Mouse (Mus musculus): ENCODE data around the gene Ccpg1os. TPM values are rescaled to one million over a fixed set of nuclear protein-coding genes. Genes with fewer than 3 reads are reported as not detected.

Ccpg1os gene
- polyA plus RNA-seq, 1 experiment = 0.69 TPM

DNA sequence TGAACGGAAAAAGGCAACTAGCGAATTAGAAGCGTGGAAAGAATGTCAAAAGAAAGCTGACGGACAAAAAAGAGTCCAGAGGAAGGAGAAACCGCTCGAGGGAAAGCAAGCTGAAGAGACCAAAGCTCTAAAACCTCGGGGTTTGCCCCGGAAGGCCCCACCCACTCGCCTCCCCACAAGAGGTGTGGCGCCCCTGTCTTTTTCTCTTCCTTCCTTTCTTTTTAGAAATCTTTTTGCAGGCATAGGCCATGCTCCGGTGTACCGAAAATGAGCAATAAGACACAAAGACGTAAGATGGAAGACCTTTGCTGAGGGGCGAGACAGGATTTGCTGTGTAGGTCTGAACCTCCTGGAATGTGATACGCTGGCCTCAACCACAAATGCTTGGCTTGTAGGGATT lies 23.2 kb downstream of the Ccpg1os start:
- H3K4me1 ChIP-seq = peaks cover 35% of the 10 kb centered on the region
- H3K9me3 ChIP-seq = no peaks in the 10 kb centered on the region
- H3K36me3 ChIP-seq (replicated peaks; ENCODE audit: low read length) = no peaks in the 10 kb centered on the region
- H3K27me3 ChIP-seq (replicated peaks) = peaks cover 9% of the 10 kb centered on the region
- TF ChIP-seq GATA1 (IDR thresholded peaks at IDR 0.05; ENCODE audit: borderline replicate concordance, low read length) (no peak), FLI1 (IDR thresholded peaks at IDR 0.05; ENCODE audit: low read length) (no peak)
- H3K4me3 ChIP-seq (replicated peaks) = peak overlapping the region; percentile 18

GRCm38 (mm10) chr9:72961346-72961745 lies 23.8 kb downstream of the Ccpg1os start:
- peaks cover 35% of the 10 kb centered on the region for H3K4me1 ChIP-seq
- no peaks in the 10 kb centered on the region for H3K9me3 ChIP-seq
- H3K4me3 ChIP-seq (replicated peaks) = peak overlapping the region; percentile 21
- TF ChIP-seq FLI1 (IDR thresholded peaks at IDR 0.05; ENCODE audit: low read length) = no peak
- peaks cover 9% of the 10 kb centered on the region for H3K27me3 ChIP-seq (replicated peaks)
- no peaks in the 10 kb centered on the region for H3K36me3 ChIP-seq (replicated peaks; ENCODE audit: low read length)

DNA sequence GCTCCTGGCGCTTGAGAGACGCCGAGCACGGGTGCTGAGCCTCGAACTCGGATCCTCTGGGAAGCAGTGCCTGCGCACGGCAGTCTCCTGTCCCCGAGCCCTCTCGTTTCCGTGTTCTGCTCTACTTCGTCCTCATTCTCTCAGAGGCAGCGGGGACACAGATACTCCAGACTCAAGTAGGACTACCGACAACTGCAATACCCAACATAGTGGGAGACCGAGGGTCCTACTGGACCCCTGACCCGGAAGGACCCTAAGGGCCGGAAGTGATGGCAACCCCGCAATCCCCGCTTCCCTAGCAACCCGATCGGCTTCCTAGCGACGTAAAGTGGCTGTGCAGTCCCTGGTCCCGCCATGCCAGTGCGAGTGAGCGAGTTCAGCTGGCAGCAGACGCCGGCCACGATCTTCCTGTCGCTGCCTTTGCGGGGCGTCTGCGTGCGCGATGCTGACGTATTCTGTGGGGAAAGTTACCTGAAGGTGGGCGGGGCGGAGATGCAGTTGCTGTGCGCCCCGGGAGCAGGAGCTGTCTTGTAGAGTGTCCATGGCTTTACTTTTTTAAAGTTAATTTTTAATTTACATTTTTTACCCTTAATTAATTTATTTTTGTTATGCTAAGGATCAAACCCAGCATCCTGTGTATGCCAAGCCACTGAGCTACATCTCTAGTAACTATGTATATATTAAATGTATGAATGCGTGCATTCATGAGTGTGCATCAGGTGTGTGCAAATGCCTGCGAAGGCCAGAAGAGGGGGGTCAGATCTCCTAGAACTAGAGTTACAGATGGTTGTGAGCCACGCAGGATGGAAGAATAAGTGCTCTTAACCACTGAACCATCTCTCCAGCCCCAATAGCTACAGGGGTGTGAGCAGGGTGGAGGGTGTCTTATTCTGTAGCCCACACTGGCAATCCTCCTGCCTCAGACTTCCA lies 26.4 kb downstream of the Ccpg1os start, which contains the start of the genes Dyx1c1 and Gm44503:
TSS of gene Dyx1c1 (plus strand) at position 265 of the 930 bp plus-strand sequence.
TSS of gene Gm44503 (plus strand) at position 332 of the 930 bp plus-strand sequence.
- H3K36me3 ChIP-seq (replicated peaks; ENCODE audit: low read length) = no peaks in the 10 kb centered on the region
- H3K27me3 ChIP-seq (replicated peaks) = peaks cover 9% of the 10 kb centered on the region
- peaks cover 31% of the 10 kb centered on the region for H3K4me1 ChIP-seq
- peak within 1 kb of the TSS; percentile 92 for H3K4me3 ChIP-seq (replicated peaks)
- H3K9me3 ChIP-seq = no peaks in the 10 kb centered on the region
- TF ChIP-seq FLI1 (IDR thresholded peaks at IDR 0.05; ENCODE audit: low read length) (no peak), GATA1 (IDR thresholded peaks at IDR 0.05; ENCODE audit: borderline replicate concordance, low read length) (no peak)

DNA sequence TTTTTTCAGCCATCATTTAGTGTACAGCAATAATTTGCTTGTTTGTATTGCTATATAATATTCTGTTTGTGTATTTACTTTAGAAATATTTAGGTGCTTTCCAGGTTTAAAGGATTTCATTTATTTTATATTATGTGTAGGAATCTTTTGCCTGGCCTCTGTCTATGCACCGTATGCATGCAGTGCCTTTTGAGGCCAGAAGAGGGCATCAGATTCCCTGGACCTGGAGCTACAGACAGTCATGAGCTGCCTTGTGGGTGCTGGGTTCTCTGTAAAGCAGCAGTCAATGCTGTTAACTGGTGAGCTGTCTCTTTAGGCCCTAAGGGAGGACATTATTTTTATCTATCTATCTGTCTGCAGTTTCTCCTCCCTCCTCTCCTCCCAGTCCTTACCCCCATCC lies 29.6 kb downstream of the Ccpg1os start:
- Histone ChIP-seq H3K4me3 (replicated peaks) (no peak overlapping the region), H3K36me3 (replicated peaks; ENCODE audit: low read length) (no peaks in the 10 kb centered on the region), H3K27me3 (replicated peaks) (peaks cover 13% of the 10 kb centered on the region), H3K4me1 (peaks cover 15% of the 10 kb centered on the region), H3K9me3 (no peaks in the 10 kb centered on the region)
- TF ChIP-seq FLI1 (IDR thresholded peaks at IDR 0.05; ENCODE audit: low read length) (no peak), GATA1 (IDR thresholded peaks at IDR 0.05; ENCODE audit: borderline replicate concordance, low read length) (no peak)

DNA sequence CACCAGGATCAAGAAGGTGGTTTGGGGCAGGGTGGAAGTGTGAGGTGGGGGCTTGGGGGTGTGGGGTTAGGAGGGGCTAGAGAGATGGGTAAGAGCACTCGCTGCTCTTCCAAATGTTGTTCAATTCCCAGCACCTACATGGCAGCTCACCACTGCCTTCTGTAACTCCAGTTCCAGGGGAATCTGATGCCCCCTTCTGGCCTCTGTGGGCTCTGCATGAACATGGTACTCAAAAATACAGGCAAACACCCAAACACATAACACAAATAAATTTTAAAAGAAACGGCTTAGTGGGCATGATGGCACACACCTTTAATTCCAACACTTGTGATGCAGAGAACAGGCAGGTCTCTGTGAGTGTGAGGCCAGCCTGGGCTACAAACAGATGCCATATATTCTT lies 30.4 kb downstream of the Ccpg1os start:
- Histone ChIP-seq H3K36me3 (replicated peaks; ENCODE audit: low read length) (no peaks in the 10 kb centered on the region), H3K4me3 (replicated peaks) (no peak overlapping the region), H3K27me3 (replicated peaks) (peaks cover 13% of the 10 kb centered on the region), H3K4me1 (peaks cover 15% of the 10 kb centered on the region), H3K9me3 (no peaks in the 10 kb centered on the region)
- TF ChIP-seq FLI1 (IDR thresholded peaks at IDR 0.05; ENCODE audit: low read length) (no peak), GATA1 (IDR thresholded peaks at IDR 0.05; ENCODE audit: borderline replicate concordance, low read length) (no peak)

DNA sequence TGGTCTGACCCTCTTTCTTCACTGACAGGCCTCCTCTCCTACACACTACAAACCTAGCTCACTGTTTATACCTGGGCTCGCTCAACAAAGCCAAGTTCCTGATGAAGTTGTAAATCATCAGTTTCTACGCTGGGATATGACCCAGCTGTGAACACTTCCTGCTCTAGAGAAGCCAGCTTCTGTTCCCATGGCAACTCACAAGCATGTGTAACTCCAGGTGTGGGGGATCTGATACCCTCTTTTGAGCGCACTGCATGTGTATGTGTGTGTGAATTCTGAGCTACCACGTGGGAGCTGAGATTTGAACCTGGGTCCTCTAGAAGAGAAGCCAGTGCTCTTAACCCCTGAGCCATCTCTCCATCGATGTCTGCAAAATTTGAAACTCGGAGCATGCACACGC lies 35.6 kb downstream of the Ccpg1os start:
- no peaks in the 10 kb centered on the region for H3K36me3 ChIP-seq (replicated peaks; ENCODE audit: low read length)
- peaks cover 20% of the 10 kb centered on the region for H3K9me3 ChIP-seq
- no peaks in the 10 kb centered on the region for H3K4me1 ChIP-seq
- peaks cover 15% of the 10 kb centered on the region for H3K27me3 ChIP-seq (replicated peaks)
- no peak overlapping the region for H3K4me3 ChIP-seq (replicated peaks)
- TF ChIP-seq GATA1 (IDR thresholded peaks at IDR 0.05; ENCODE audit: borderline replicate concordance, low read length) (no peak), FLI1 (IDR thresholded peaks at IDR 0.05; ENCODE audit: low read length) (no peak)

DNA sequence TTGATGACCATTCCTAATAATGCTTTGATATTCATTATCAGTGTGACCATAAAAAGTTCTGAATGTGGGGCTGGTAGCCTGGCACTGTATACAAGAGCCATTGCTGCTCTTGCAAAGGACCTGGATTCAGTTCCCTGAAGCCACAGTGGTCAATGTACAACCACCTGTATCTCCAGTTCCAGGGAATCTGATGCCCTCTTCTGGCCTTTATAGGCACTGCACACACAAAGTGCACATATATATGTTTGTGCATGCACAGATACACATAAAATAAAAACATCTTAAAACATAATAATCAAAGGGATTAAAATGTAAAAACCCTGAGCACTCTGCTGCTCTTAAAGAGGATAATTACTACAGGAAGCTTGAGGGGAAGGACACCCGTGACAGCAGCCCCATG lies 38.2 kb downstream of the Ccpg1os start:
- Histone ChIP-seq H3K4me1 (no peaks in the 10 kb centered on the region), H3K4me3 (replicated peaks) (no peak overlapping the region), H3K9me3 (peaks cover 20% of the 10 kb centered on the region), H3K27me3 (replicated peaks) (peaks cover 15% of the 10 kb centered on the region), H3K36me3 (replicated peaks; ENCODE audit: low read length) (no peaks in the 10 kb centered on the region)
- TF ChIP-seq FLI1 (IDR thresholded peaks at IDR 0.05; ENCODE audit: low read length) (no peak), GATA1 (IDR thresholded peaks at IDR 0.05; ENCODE audit: borderline replicate concordance, low read length) (no peak)

- Histone ChIP-seq H3K27me3 (replicated peaks) (peaks cover 17% of the 10 kb centered on the region), H3K4me1 (no peaks in the 10 kb centered on the region), H3K9me3 (peaks cover 20% of the 10 kb centered on the region), H3K4me3 (replicated peaks) (no peak overlapping the region), H3K36me3 (replicated peaks; ENCODE audit: low read length) (no peaks in the 10 kb centered on the region)
- no peak for TF ChIP-seq GATA1 (IDR thresholded peaks at IDR 0.05; ENCODE audit: borderline replicate concordance, low read length)
- TF ChIP-seq FLI1 (IDR thresholded peaks at IDR 0.05; ENCODE audit: low read length) = no peak
Measured at GRCm38 (mm10) chr9:72944286-72944685, 40.9 kb downstream of the Ccpg1os start.

DNA sequence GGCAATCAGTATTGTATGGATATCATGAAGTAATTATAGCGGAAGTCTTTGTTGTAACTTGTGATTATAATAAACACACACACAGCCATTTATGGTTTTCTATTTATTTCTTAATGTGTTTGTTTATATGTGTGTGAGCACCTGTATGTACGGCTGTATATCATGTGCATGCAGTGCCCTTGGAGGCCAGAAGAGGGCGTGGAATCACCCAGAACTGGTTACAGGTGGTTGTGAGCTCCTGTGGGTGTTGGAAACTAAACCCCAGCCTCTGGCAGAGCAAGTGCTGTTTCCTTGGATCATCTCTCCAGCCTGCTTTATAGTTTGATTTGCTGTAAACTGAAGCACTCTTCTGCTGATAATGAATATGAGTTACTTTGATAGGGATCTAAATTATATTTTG lies 41.8 kb downstream of the Ccpg1os start:
- peaks cover 16% of the 10 kb centered on the region for H3K27me3 ChIP-seq (replicated peaks)

GRCm38 (mm10) chr9:72936301-72936700 lies 48.9 kb downstream of the Ccpg1os start:
- no peaks in the 10 kb centered on the region for H3K4me1 ChIP-seq
- H3K4me3 ChIP-seq (replicated peaks) = no peak overlapping the region
- no peaks in the 10 kb centered on the region; the same call in 1 of the 2 replicates for H3K9me3 ChIP-seq
- peaks cover 11% of the 10 kb centered on the region for H3K27me3 ChIP-seq (replicated peaks)
- TF ChIP-seq FLI1 (IDR thresholded peaks at IDR 0.05; ENCODE audit: low read length) = no peak
- no peak for TF ChIP-seq GATA1 (IDR thresholded peaks at IDR 0.05; ENCODE audit: borderline replicate concordance, low read length)
- H3K36me3 ChIP-seq (replicated peaks; ENCODE audit: low read length) = no peaks in the 10 kb centered on the region

More for the DNA sequence above, 41.8 kb downstream of the Ccpg1os start:
- Histone ChIP-seq H3K4me1 (no peaks in the 10 kb centered on the region), H3K36me3 (replicated peaks; ENCODE audit: low read length) (no peaks in the 10 kb centered on the region), H3K9me3 (peaks cover 20% of the 10 kb centered on the region), H3K4me3 (replicated peaks) (no peak overlapping the region)
- no peak for TF ChIP-seq GATA1 (IDR thresholded peaks at IDR 0.05; ENCODE audit: borderline replicate concordance, low read length)
- TF ChIP-seq FLI1 (IDR thresholded peaks at IDR 0.05; ENCODE audit: low read length) = no peak

All from megakaryocyte, embryonic 14.5 days (primary cell).